Mouse (Mus musculus) midbrain, embryonic 10.5 days (tissue): ENCODE measurements around the gene B3gnt3. TPM values are rescaled to one million over a fixed set of nuclear protein-coding genes. Genes with fewer than 3 reads are reported as not detected.

ENCODE experiments used
- DNase-seq: peaks from one replicate; pipeline ENCODE4 v3.0.0-alpha.2; 2017; ENCODE audit warnings: low spot score
- H3K27ac ChIP-seq: fragments of 300-500 bp; sonication (generic); replicated peaks from 2 replicates; pipeline ENCODE4 v1.5.1; 2016; ENCODE audit warnings: mild to moderate bottlenecking
- H3K27me3 ChIP-seq: fragments of 300-500 bp; sonication (generic); 2 replicates; pipeline ENCODE4 v1.6.1; 2016; ENCODE audit warnings: low read depth, mild to moderate bottlenecking; ENCODE audit not compliant: poor library complexity, severe bottlenecking
- H3K36me3 ChIP-seq: fragments of 300-500 bp; sonication (generic); 2 replicates; pipeline ENCODE4 v1.6.1; 2016; ENCODE audit warnings: mild to moderate bottlenecking, moderate library complexity
- H3K4me1 ChIP-seq: fragments of 300-500 bp; sonication (generic); 2 replicates; pipeline ENCODE4 v1.6.1; 2016
- H3K4me3 ChIP-seq: fragments of 300-500 bp; sonication (generic); 2 replicates; pipeline ENCODE4 v1.5.1; 2016; ENCODE audit warnings: mild to moderate bottlenecking, moderate library complexity
- H3K9me3 ChIP-seq: fragments of 300-500 bp; sonication (generic); replicated peaks from 2 replicates; pipeline ENCODE4 v1.6.1; 2016; ENCODE audit warnings: mild to moderate bottlenecking
- WGBS: fragments of 180-500 bp; shearing (Covaris S2); methylation state at CpG from one replicate; pipeline ENCODE4 v1.1.7; 2016; 5-methylcytosine and 5-hydroxymethylcytosine counted together
- polyA plus RNA-seq: library from polyadenylated mRNA; unstranded; fragments of >200 nt; fragmentation: Nextera tagmentation; extraction: Ambion mirVana; gene quantifications from 2 replicates; pipeline ENCODE4 v1.2.1, GENCODE M21; 2016

The B3gnt3 gene
- polyA plus RNA-seq, 1 experiment from 2014 or later = 0.67 TPM

DNA sequence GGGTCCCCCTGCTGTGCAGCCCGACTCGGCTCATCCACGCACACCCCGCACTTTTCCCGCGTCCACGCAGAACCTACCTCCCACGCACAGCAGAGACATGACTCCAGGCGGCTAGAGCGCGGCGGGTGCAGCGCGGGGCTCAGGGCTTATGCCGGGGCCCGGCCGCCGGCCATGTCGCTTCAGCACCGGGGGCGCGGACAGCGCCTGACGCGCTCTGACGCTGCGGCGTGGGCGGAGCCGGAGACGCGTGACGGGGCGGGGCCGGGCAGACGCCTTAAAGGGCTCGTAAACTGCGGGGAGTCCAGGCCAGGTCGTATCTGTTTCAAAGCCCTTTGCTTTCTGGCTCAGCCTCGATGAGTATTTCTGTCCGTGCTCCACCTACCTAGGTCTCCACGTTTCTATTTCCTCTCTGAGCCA is 30.0 kb downstream of the B3gnt3 start, which contains the start of gene Unc13a:
Gene Unc13a (minus strand): TSS at position 209 of the 417 bp plus-strand sequence.
- Histone ChIP-seq H3K27ac (peak within 1 kb of the TSS; percentile 79), H3K4me3 (peak within 1 kb of the TSS; percentile 78), H3K4me1 (peaks cover 60% of the 10 kb centered on the region), H3K9me3 (no peaks in the 10 kb centered on the region), H3K27me3 (peaks cover 81% of the 10 kb centered on the region), H3K36me3 (no peaks in the 10 kb centered on the region)
- under 1% methylated on average over 42 of the region's 42 CpGs for WGBS
- peak; percentile 90 for DNase-seq

DNA sequence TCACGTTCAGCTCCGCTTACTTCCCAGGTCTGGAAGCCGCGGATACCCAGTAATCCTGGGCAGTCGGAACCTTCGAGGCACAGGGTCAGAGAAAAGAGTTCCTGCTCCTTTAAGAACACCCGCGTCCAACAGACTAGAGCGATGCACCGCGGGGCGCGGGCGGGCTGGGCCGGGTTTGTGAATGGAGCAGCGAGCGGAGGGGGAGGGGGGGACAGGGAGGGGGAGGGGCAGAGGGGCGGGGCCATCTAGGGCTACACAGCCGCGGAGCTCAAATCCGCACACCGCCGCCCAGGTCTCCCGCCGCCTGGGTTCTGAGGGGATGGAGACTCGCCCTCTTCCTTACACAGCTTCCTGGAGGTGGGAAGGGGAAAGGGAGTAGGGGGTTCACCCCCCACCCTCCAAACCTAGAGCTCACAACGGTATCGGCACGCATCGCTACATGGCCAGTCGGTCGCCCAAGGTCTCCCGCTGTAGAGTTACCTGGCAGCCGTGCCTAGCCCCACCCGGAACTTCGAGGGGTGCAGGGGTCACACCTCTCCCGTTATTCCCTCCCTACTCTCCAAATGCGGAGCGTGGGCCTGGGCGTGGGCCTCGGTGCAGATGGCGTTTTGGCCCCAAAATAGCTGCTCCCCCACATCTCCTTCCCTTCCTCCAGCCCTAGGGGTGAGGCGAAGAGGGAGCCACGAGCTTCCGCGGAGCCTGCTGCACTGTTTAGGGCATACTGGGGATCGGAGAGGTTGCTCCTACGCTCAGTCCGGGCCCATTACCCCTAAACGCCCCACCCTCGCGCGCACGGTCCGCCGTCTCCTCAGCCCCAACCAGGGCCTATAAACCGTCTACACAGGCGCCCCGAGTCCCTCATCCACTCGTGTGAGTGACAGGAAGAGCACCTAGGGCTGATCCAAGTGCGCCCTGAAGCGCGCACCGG is 30.7 kb downstream of the B3gnt3 start:
- WGBS = under 1% methylated on average over 60 of the region's 64 CpGs
- peak overlapping the region; percentile 79 for H3K27ac ChIP-seq
- peak; percentile 84 for DNase-seq
- no peaks in the 10 kb centered on the region for H3K9me3 ChIP-seq
- H3K4me1 ChIP-seq = peaks cover 60% of the 10 kb centered on the region
- H3K27me3 ChIP-seq = peaks cover 81% of the 10 kb centered on the region
- H3K4me3 ChIP-seq = peak overlapping the region; percentile 78
- no peaks in the 10 kb centered on the region for H3K36me3 ChIP-seq

DNA sequence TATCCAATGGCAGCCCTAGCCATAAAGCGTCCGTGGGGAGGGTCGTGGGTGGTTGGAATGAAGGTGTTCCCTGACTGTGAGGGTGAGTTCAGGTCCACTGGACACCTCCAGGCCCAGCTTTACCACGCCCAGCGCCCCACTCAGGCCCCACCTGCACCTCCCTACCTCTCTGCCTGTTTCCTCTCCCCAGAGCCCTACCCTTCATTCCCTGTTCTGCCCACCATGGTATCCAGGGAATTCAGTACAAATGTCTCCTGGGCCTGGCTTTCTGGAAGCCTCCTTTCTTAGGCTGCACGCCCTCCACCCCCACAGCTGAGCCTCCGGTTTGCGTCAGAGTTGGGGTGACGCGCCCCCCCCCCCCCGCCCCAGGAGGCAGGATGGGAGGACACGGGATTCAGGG is 31.4 kb downstream of the B3gnt3 start:
- WGBS = 14% methylated on average over 12 of the region's 12 CpGs
- H3K9me3 ChIP-seq = no peaks in the 10 kb centered on the region
- peaks cover 64% of the 10 kb centered on the region for H3K4me1 ChIP-seq
- H3K36me3 ChIP-seq = no peaks in the 10 kb centered on the region
- peaks cover 75% of the 10 kb centered on the region for H3K27me3 ChIP-seq
- H3K27ac ChIP-seq = peak overlapping the region; percentile 79
- peak overlapping the region; percentile 78 for H3K4me3 ChIP-seq
- no peak for DNase-seq

DNA sequence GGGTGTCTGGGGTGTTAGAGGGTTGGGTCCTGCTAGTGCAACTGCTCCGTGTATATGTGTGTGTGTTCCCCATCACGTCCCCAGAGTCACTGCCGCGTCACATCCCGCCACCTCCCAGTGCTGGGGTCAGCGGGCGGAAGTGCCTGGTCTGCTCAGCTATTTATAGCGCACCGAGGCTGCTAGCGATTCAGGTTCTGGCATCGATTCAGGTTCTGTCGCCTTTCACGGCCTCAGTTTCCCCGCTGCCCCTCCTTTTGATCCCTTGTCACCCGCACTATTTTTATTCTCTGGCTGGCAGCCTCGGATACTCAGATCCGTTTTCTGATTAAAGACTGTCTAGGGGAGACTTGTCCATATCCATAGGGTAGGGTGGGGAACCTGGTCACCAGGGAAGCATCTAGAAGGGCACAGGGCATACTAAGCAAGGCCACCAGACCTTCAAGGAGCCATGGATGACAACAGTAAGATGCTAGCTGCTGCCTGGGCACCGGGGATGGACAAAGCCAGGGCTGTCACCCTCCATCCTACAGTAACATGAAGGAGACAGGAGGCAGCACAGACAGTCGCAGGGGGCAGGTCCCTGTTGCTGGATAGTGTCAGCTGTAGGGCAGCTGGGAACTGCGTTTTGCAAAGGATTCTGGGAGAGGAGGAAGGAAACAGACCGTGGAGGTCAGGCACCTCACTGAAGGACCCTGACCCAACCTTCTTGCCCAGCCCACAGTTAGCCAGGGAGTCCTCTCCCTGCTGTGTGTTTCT is 33.2 kb downstream of the B3gnt3 start:
- Histone ChIP-seq H3K4me3 (peak overlapping the region; percentile 29), H3K27me3 (peaks cover 87% of the 10 kb centered on the region), H3K27ac (peak overlapping the region; percentile 14), H3K36me3 (no peaks in the 10 kb centered on the region), H3K4me1 (peaks cover 70% of the 10 kb centered on the region), H3K9me3 (no peaks in the 10 kb centered on the region)
- WGBS = 4% methylated on average over 21 of the region's 21 CpGs
- DNase-seq = no peak

DNA sequence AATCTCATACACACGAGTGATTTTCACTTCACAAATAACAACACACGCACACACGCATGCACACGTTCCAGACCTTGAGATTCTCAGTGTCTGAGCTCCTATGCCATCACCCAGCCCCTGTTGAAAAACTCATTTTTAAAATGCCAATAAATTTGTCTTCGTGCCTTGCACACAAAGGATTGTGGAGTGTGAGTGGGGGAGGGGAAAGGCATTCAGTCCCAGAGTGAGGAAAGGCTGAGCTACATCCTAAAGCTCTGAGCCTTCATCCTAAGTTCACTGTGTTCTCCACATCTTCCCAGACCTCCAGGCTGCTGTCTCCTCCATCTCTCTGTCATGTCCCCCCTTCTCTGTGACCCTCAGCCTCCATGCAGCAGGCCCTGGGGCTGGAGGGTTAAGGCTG is 34.3 kb downstream of the B3gnt3 start:
- peaks cover 70% of the 10 kb centered on the region for H3K4me1 ChIP-seq

DNA sequence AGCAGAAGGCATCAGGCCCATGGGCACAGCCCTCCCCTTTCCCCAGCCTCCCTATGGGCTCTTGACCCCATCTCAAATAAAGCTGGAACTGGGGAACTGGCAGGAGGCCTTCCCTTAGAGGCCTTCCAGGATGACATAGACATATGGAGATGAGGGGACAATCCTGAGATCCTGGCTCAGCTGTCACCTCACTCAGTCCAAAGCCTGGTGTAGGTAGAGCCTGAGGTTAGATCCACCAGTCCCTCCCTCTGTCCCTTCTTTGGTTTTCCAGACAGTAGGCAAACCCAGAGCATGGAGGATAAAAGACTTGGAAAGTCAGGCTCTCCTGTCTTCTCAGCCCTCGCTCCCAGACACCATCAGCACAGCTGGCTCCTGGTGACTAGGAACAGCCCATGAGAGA is 34.7 kb downstream of the B3gnt3 start:
- Histone ChIP-seq H3K4me3 (no peak overlapping the region), H3K4me1 (peaks cover 66% of the 10 kb centered on the region), H3K27ac (peak overlapping the region; percentile 17; the same call in 1 of the 2 replicates), H3K36me3 (no peaks in the 10 kb centered on the region), H3K27me3 (peaks cover 87% of the 10 kb centered on the region), H3K9me3 (no peaks in the 10 kb centered on the region)
- no peak for DNase-seq
- WGBS = 30% methylated on average over 1 of the region's 1 CpGs

More for the DNA sequence above, 34.3 kb downstream of the B3gnt3 start:
- Histone ChIP-seq H3K36me3 (no peaks in the 10 kb centered on the region), H3K27me3 (peaks cover 87% of the 10 kb centered on the region), H3K27ac (peak overlapping the region; percentile 17), H3K4me3 (peak overlapping the region; percentile 29; the same call in 1 of the 2 replicates), H3K9me3 (no peaks in the 10 kb centered on the region)
- WGBS = 54% methylated on average over 5 of the region's 5 CpGs
- DNase-seq = no peak

DNA sequence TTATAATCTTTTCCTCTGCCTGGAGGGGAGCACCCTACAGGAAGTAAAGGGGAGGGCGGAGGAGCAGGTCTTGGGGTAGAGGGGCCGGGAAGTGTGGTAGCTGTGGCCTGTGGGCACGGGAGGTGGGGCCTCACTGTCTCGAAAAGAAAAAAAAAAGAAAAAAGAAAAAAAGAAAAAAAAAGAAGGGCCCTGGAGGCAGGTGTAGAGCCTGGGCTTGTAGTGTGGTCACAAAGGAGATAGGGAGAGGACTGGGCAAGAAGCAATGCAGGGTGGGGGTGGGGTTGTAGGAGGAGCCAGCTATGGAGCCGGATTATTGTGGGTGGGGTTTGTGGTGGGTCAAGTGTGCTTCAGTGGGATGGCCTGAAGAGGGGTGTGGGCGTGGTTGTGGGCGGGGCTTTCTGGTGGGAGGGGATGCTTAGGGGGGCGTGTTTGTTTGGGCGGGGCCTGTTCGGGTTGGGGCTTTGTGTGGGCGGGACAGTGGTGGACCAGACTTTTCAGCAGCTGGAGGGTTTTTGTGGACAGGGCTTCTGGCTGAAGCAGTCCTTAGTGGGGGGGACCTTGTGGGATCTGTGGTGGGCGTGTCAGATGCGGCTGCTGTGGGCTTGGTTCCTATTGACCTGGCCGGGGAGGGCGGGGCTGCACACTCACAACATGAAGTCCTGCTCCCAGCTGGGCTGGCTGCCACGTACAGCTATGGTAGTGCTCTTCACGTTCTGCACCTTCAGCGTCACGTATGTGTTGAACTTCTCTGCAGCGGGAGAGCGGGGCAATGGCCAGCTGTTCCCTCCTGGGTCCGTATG is 36.1 kb downstream of the B3gnt3 start:
- 5% methylated on average over 22 of the region's 22 CpGs for WGBS
- peak overlapping the region; percentile 81 for H3K27ac ChIP-seq
- peak; percentile 91 for DNase-seq
- no peaks in the 10 kb centered on the region for H3K36me3 ChIP-seq
- peaks cover 92% of the 10 kb centered on the region for H3K27me3 ChIP-seq
- no peaks in the 10 kb centered on the region for H3K9me3 ChIP-seq
- H3K4me1 ChIP-seq = peaks cover 56% of the 10 kb centered on the region
- peak overlapping the region; percentile 44 for H3K4me3 ChIP-seq

DNA sequence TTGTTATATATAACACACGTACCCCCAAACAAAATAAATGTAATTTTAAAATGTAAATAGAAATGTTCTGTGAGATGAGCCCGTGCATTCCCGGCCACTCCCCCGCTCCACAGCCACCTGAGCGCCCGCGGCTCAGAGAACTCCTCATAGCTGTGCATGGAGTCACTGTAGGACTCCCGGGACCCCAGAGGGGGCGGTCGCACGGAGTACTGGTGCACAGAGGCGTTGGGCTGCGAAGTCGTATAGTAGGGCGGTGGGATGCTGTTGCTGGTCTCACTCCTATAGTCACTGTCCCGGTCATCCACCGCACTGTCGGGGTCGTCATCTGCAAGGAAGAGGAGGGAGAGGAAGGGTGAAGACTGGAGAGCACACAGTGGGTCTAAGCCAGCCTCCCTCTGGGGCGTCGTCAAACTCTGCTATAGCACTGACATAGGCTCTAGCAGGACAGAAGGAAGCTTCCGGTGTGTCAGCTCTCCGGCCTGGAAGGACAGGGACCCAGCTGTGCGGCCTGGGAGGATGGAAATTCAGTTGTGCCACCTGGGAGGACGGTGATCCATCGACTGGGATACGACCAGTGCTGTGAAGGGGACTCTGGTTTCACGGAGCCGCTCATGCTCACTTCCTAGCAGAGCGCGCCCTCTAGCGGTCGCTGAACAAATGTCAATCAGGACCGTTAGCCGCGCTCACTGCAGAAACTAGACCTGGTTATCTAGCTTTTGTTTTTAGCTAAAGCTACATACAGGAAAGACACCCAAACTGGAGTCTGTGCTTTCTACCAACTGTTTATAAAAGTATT is 41.1 kb downstream of the B3gnt3 start:
- H3K27me3 ChIP-seq = peaks cover 96% of the 10 kb centered on the region
- H3K4me1 ChIP-seq = peaks cover 22% of the 10 kb centered on the region
- H3K9me3 ChIP-seq = no peaks in the 10 kb centered on the region
- H3K4me3 ChIP-seq = no peak overlapping the region
- no peak overlapping the region for H3K27ac ChIP-seq
- DNase-seq = peak; percentile 86
- WGBS = 8% methylated on average over 36 of the region's 36 CpGs
- no peaks in the 10 kb centered on the region for H3K36me3 ChIP-seq

DNA sequence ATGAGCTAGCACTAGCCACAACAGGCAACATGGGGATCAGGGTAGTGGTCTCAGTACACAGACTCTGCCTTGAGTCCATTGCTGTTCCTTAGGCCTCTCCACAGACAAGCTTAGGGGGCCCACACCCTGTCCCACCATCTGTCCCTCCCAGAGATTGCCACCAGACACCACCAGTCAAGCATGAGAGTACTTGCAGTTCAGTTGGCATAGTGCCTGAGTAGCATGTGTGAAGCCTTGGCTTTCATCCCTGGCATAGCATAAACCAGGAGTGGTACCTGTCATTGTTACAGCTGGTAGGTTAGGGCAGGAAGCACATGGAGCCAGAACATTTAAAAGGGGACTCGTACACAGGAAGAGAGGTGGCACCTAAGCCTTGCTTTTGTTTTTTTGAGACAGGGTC is 41.8 kb downstream of the B3gnt3 start:
- peaks cover 21% of the 10 kb centered on the region for H3K4me1 ChIP-seq
- no peaks in the 10 kb centered on the region for H3K36me3 ChIP-seq
- H3K27me3 ChIP-seq = peaks cover 100% of the 10 kb centered on the region
- H3K9me3 ChIP-seq = no peaks in the 10 kb centered on the region
- DNase-seq = no peak
- H3K27ac ChIP-seq = no peak overlapping the region
- no peak overlapping the region for H3K4me3 ChIP-seq
- 86% methylated on average over 1 of the region's 1 CpGs for WGBS

DNA sequence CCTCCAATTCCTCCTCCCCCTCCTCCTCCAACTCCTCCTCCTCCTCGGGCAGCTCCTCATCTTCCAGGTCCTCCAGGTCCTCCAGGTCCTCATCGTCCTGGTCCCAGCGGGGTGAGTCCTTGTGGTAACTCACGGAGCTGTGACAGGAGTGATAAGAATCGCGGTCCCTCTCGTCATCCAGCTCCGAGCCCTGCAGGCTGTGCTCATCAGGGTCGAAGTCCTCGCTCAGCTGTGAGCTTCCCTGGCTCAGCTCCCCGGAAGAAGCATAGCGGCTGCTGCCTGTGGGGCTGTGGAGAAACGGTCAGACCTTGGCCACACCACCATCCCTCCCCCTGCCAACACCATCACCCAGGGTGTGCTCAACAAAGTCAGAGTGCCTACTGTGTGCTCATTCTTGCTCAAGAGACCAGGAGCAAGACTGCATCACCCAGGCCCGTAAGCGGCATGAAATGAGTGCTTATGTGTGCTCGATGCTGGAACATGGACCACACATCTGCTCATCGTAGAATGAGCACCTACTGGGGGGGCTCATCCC is 43.0 kb downstream of the B3gnt3 start:
- Histone ChIP-seq H3K36me3 (no peaks in the 10 kb centered on the region), H3K9me3 (no peaks in the 10 kb centered on the region), H3K4me3 (no peak overlapping the region), H3K4me1 (peaks cover 24% of the 10 kb centered on the region), H3K27me3 (peaks cover 100% of the 10 kb centered on the region), H3K27ac (no peak overlapping the region)
- no peak for DNase-seq
- WGBS = 31% methylated on average over 17 of the region's 17 CpGs

DNA sequence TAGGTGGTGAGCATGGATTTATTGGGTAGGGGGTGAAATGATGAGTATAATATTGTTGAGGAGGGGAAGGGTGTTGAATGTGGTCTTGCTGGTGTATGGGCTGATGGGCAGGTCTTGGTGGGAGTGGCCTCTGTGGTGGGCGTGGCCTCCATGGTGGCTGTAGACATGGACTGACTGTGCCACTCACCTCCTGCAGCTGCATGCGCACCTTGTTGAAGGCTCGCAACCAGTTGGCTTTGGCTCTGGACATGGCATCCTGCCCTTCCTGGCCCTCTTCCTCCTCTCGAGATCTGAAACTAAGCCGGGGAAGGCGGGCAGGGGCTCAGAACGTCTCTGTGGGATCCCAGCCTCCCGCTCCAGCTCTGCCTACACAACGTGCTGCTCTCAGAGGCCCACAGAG is 43.8 kb downstream of the B3gnt3 start:
- Histone ChIP-seq H3K4me3 (no peak overlapping the region), H3K4me1 (peaks cover 24% of the 10 kb centered on the region), H3K9me3 (no peaks in the 10 kb centered on the region), H3K27ac (no peak overlapping the region), H3K36me3 (no peaks in the 10 kb centered on the region), H3K27me3 (peaks cover 100% of the 10 kb centered on the region)
- DNase-seq = no peak
- 22% methylated on average over 9 of the region's 9 CpGs for WGBS
